Mouse (Mus musculus) c-Kit-positive CD71-positive TER-119-negative erythroid progenitor cells, embryonic 14.5 days (primary cell): ENCODE results near the gene Hoxd12.

Experiments used
- DNase-seq: peaks from one replicate; pipeline ENCODE4 v3.0.0-alpha.2; 2013; ENCODE audit warnings: low read depth

Gene Hoxd12

DNA sequence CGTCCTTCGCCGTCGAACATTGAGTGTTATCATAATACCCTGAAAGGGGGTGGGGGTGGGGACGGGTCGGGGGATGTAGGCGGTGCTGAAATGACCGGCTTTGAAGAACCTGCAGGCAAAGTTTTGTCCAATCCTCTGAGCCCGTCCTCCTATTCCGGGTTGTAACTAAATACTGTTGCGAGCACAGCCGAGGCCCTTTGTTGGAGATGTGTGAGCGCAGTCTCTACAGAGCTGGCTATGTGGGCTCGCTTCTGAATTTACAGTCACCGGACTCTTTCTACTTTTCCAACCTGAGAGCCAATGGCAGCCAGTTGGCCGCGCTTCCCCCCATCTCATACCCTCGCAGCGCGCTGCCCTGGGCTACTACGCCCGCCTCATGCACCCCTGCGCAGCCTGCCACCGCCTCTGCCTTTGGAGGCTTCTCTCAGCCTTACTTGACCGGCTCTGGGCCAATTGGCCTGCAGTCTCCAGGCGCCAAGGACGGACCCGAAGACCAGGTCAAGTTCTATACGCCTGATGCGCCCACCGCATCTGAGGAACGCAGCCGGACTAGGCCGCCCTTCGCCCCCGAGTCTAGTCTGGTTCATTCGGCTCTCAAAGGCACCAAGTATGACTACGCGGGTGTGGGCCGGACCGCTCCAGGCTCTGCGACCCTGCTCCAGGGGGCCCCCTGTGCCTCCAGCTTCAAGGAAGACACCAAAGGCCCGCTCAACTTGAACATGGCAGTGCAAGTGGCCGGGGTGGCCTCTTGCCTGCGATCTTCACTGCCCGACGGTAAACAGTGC, at the start of gene Hoxd12:
Gene Hoxd12, plus strand, starts transcription at position 133 of the 785 bp plus-strand sequence.
- DNase-seq: no peak

DNA sequence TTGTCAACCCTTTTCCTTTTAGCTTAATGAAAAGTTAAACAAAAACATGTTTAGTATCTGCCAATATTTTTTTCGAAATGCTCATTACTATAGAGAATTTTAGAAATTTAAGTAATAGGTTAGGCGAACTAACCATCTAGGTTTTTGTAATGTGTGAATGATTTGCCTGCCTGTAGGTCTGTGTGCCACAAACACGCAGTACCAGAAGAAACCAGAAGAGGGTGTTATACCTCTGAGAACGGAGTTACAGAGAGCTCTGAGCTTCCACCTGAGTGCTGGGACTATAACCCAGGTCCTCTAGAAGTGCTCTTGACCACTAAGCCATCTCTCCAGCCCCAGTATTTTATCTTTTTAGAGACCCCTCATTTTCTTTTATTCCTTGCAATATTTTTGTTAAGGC, 39.4 kb upstream of the Hoxd12 start:
- DNase-seq: no peak

DNA sequence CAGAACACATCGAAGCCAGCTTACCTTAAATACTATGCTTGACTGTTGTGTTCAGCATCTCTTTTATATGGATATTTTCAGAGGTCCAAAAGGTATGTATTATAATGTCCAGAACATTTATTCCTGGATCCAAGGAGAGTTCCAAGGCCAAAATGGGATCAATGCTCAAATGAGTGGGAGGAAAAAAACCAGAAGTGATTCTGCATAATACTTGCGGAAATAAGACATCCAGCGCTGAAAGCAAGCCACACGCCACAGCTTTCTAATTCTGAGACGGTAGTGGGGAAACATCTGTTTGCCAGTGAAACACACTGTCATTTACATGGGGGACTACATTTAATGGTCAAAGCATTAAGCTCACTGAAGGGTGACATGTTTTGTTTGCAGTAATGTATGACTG, 32.4 kb upstream of the Hoxd12 start:
- no peak for DNase-seq

DNA sequence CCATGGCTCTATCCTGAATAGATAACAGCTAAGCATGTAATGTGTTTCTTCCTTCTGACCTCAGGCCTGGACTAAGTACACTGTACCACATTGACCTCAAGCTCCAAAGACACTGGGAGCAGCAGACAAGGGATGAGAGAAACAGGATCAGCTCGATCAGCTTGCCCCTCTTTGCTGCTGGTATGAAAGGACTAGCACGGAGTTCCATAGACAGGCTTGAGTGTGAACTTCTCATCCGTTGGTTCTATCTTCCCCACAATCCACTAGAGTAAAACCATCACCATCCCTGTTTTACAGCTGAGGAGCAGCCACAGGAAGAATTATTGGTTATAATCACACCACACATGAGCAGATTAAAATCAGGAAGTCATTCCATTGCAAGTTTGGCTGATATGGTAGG, 29.2 kb upstream of the Hoxd12 start:
- DNase-seq: no peak

GRCm38 (mm10) chr2:74647082-74647864, 27.5 kb upstream of the Hoxd12 start:
- DNase-seq: no peak

DNA sequence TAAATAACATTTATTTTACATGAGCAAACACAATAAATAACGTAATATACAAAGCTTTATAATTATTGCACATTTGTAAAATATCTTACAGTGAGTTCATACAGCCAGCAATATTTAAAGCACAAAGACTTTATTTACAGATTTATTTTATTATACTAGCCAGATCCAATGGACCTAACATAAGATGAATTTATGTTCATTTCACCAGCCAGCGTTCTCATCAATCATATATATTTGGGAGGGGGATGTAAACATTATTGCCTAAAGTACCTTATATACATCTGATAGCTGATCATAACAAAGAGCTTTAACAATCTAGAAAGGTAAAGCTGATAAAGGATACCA, 21.8 kb upstream of the Hoxd12 start:
- DNase-seq: no peak

- no peak for DNase-seq
Observed at GRCm38 (mm10) chr2:74653781-74654535, 20.9 kb upstream of the Hoxd12 start.

DNA sequence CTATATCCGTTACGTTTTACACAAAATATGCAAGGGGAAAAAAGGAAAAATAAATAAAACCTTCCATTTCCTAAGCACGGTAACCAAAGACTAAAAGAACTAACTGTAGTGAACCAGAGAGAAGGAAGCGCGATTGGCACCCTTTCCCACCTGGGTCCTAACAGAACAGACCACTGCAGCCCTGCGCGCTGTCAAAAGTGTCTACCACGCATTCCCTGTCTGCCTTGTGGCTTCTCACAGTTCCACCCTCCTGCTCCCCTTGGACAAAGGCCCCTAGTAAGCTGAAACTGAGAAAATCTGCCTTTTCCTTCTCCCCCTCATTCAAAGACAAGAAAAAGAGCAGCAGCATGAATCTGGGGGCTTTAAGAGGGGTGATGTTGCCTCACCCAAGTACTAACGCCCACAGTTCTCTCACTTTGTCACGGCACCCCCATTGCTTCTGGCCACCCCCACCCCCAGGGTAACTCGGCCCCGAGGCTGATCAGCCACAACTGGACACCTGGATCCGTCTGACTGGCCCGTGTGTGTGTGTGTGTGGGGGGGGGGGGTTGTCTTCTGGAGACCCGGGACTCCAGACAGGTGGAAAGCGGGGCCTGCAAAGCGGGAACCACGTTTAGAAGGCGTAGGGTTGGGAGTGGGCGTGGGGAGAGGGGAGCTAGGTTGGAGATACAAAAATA, 19.9 kb upstream of the Hoxd12 start:
- no peak for DNase-seq

GRCm38 (mm10) chr2:74655420-74655781, 19.4 kb upstream of the Hoxd12 start:
- no peak for DNase-seq

- no peak for DNase-seq
Observed at GRCm38 (mm10) chr2:74655821-74656631, 18.8 kb upstream of the Hoxd12 start.

- no peak for DNase-seq
Observed at GRCm38 (mm10) chr2:74656632-74657021, 18.2 kb upstream of the Hoxd12 start.

- DNase-seq: no peak
Observed at GRCm38 (mm10) chr2:74657251-74658023, 17.4 kb upstream of the Hoxd12 start.

- no peak for DNase-seq
Observed at GRCm38 (mm10) chr2:74658024-74658666, 16.7 kb upstream of the Hoxd12 start.

DNA sequence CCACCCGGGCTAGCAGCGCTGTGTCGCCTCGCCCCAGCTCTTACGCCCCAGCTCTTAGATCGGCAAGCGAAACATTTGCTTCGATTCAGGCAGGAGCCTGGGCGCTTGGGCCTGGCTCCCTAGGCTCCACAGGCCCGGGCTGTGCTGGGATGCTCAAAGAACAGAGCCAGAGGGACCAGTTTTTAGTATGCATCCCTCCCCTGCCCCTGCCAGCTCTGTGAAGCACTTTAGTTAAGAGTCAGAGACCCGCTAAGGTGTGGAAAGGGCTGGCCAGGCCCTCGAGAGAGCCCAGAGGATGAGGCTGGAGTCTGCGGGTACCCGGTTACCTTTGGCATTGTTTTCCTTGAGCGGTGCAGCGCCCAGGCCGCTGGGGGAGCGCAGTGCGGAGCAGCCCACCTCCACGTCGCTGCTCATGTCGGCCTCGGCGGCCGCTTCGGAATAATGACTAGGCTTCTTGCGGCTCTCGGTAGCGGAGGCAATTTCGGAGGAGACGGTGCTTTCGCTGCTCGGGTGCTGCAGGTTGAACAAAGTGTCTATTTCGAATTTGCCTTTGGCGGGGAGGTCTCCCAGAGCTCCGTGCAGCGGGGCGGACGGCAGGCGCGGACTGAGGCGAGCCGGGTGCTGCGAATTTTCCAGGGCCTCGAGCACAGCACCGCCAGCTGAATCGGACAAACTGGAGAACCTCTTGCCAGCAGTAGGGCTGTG, 16.0 kb upstream of the Hoxd12 start:
- DNase-seq: no peak

DNA sequence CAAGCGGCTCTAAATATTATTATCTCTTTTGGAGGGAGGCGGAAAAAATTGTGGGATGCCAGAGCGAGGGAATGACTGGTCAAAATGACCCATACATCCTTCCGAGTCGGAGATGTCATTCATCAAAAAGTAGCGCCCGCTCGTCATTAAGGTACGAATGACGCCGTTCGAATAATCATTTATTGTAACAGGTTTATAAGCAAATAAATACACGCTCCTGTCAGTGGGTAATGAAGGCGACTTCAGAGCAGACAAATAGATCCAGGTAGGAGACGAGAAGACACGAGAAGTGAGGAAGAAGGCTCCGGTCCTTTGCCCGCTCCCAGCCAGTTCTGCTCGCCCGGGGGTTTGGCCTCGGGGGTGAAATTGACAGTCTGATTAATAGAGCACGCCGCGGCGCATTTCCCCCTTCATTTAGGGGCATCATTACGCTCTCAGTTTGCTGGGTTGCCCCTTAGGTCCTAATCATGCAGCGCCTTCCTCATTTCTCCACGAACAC, 15.3 kb upstream of the Hoxd12 start, which contains the start of gene Evx2:
Gene Evx2, minus strand, starts transcription at position 51 of the 499 bp plus-strand sequence.
- no peak for DNase-seq

- DNase-seq: no peak
Observed at GRCm38 (mm10) chr2:74660421-74661375, 14.1 kb upstream of the Hoxd12 start.

GRCm38 (mm10) chr2:74661685-74662084, 13.1 kb upstream of the Hoxd12 start:
- DNase-seq: no peak
